Mouse (Mus musculus) embryonic fibroblast, embryonic 13.5 days (primary cell): ENCODE measurements around the gene Nbea.

Source experiments
- CTCF ChIP-seq: IDR thresholded peaks from 2 replicates; pipeline ENCODE4 v1.5.1; 2011; ENCODE audit warnings: mild to moderate bottlenecking, control low read depth, low read length, moderate library complexity, borderline replicate concordance; ENCODE audit not compliant: insufficient read depth
- POLR2A ChIP-seq: IDR thresholded peaks from 2 replicates; pipeline ENCODE4 v1.6.1; 2011; ENCODE audit warnings: low read depth, mild to moderate bottlenecking, control low read depth, low read length, moderate library complexity

- TF ChIP-seq CTCF: no peak
- TF ChIP-seq POLR2A: no peak
These were observed 388.7 kb downstream of the Nbea start for GRCm38 (mm10) chr3:55794768-55795167.
